Mouse (Mus musculus) liver, embryonic 16.5 days (tissue): ENCODE results near the gene Syne2. TPM values are rescaled to one million over a fixed set of nuclear protein-coding genes. Genes with fewer than 3 reads are reported as not detected.
"Not testable (repeated sequence)": the region's sequence is repeated elsewhere in the genome, so short reads cannot be mapped to it uniquely, and the experiment has no call there.

ENCODE experiments used
- ATAC-seq: fragments of 200-750 bp; cut with Nextera tagmentation; 2 replicates; pipeline ENCODE4 v1.8.0; 2017; ENCODE audit warnings: low read depth, mild to moderate bottlenecking, moderate number of reproducible peaks, moderate library complexity
- H3K27ac ChIP-seq: fragments of 300-500 bp; sonication (generic); 2 replicates; pipeline ENCODE4 v1.5.1; 2014; ENCODE audit warnings: mild to moderate bottlenecking, low read length
- H3K27me3 ChIP-seq: fragments of 300-500 bp; sonication (generic); 2 replicates; pipeline ENCODE4 v1.6.1; 2014; ENCODE audit warnings: low read depth, low read length, mixed read lengths; ENCODE audit not compliant: control insufficient read depth, insufficient read depth
- H3K36me3 ChIP-seq: fragments of 300-500 bp; sonication (generic); 2 replicates; pipeline ENCODE4 v1.6.1; 2014; ENCODE audit warnings: mild to moderate bottlenecking; ENCODE audit not compliant: control insufficient read depth, insufficient read depth
- H3K4me1 ChIP-seq: fragments of 300-500 bp; sonication (generic); 2 replicates; pipeline ENCODE4 v1.6.1; 2014; ENCODE audit warnings: low read depth, low read length, mixed read lengths; ENCODE audit not compliant: control insufficient read depth
- H3K4me2 ChIP-seq: fragments of 300-500 bp; sonication (generic); 2 replicates; pipeline ENCODE4 v1.6.1; 2014; ENCODE audit warnings: low read depth, low read length, mixed read lengths
- H3K4me3 ChIP-seq: fragments of 300-500 bp; sonication (generic); 2 replicates; pipeline ENCODE4 v1.5.1; 2014; ENCODE audit warnings: low read depth, mild to moderate bottlenecking, low read length
- H3K9ac ChIP-seq: fragments of 300-500 bp; sonication (generic); 2 replicates; pipeline ENCODE4 v1.6.1; 2014; ENCODE audit warnings: low read depth, low read length
- H3K9me3 ChIP-seq: fragments of 300-500 bp; sonication (generic); replicated peaks from 2 replicates; pipeline ENCODE4 v1.6.1; 2016; ENCODE audit warnings: low read length; ENCODE audit not compliant: control insufficient read depth
- WGBS: fragments of 180-500 bp; shearing (Covaris S2); extraction: QIAGEN DNeasy Blood & Tissue Kit; methylation state at CpG from one replicate; pipeline ENCODE4 v1.1.7; 2014; ENCODE audit not compliant: insufficient replicate concordance; 5-methylcytosine and 5-hydroxymethylcytosine counted together
- polyA plus RNA-seq: library from polyadenylated mRNA; unstranded; fragments of >200 nt; fragmentation: Nextera tagmentation; extraction: Ambion mirVana; gene quantifications from 2 replicates; pipeline ENCODE4 v1.2.1, GENCODE M21; 2015

Syne2 gene
- polyA plus RNA-seq, 1 experiment from 2014 or later: 6.1 TPM

- no peak overlapping the region for H3K27ac ChIP-seq
- ATAC-seq: no peak
- no peak overlapping the region for H3K4me2 ChIP-seq
- H3K27me3 ChIP-seq: no peaks in the 10 kb centered on the region
- no peaks in the 10 kb centered on the region for H3K9me3 ChIP-seq
- no peak overlapping the region for H3K4me3 ChIP-seq
- no peaks in the 10 kb centered on the region for H3K36me3 ChIP-seq
- H3K9ac ChIP-seq: no peak overlapping the region
- H3K4me1 ChIP-seq: no peaks in the 10 kb centered on the region
- WGBS: 44% methylated on average over 3 of the region's 3 CpGs
Measured at GRCm38 (mm10) chr12:76128306-76128705, 310.4 kb downstream of the Syne2 start.

- ATAC-seq: no peak
- H3K4me3 ChIP-seq: no peak overlapping the region
- no peak overlapping the region for H3K4me2 ChIP-seq
- no peaks in the 10 kb centered on the region for H3K9me3 ChIP-seq
- 71% methylated on average over 10 of the region's 10 CpGs for WGBS
- H3K27ac ChIP-seq: no peak overlapping the region
- H3K27me3 ChIP-seq: no peaks in the 10 kb centered on the region
- no peak overlapping the region for H3K9ac ChIP-seq
- no peaks in the 10 kb centered on the region for H3K4me1 ChIP-seq
- H3K36me3 ChIP-seq: no peaks in the 10 kb centered on the region
Measured at GRCm38 (mm10) chr12:76128831-76129230, 310.9 kb downstream of the Syne2 start.

GRCm38 (mm10) chr12:76130281-76130680 is 312.3 kb downstream of the Syne2 start:
- no peak for ATAC-seq
- Histone ChIP-seq H3K4me1 (no peaks in the 10 kb centered on the region), H3K9me3 (no peaks in the 10 kb centered on the region), H3K27ac (no peak overlapping the region), H3K36me3 (no peaks in the 10 kb centered on the region), H3K9ac (no peak overlapping the region), H3K27me3 (no peaks in the 10 kb centered on the region), H3K4me2 (no peak overlapping the region), H3K4me3 (no peak overlapping the region)
- WGBS: 20% methylated on average over 4 of the region's 4 CpGs

GRCm38 (mm10) chr12:76130891-76131290 is 313.0 kb downstream of the Syne2 start:
- Histone ChIP-seq H3K4me3 (no peak overlapping the region), H3K4me1 (no peaks in the 10 kb centered on the region), H3K9ac (no peak overlapping the region), H3K36me3 (no peaks in the 10 kb centered on the region), H3K27ac (no peak overlapping the region), H3K9me3 (no peaks in the 10 kb centered on the region), H3K27me3 (no peaks in the 10 kb centered on the region), H3K4me2 (no peak overlapping the region)
- ATAC-seq: no peak
- WGBS: 61% methylated on average over 6 of the region's 6 CpGs

GRCm38 (mm10) chr12:76132591-76132990 is 314.7 kb downstream of the Syne2 start:
- H3K4me1 ChIP-seq: no peaks in the 10 kb centered on the region
- H3K9ac ChIP-seq: no peak overlapping the region
- H3K27ac ChIP-seq: no peak overlapping the region
- 57% methylated on average over 4 of the region's 4 CpGs for WGBS
- no peak overlapping the region for H3K4me3 ChIP-seq
- no peak overlapping the region for H3K4me2 ChIP-seq
- ATAC-seq: no peak
- no peaks in the 10 kb centered on the region for H3K9me3 ChIP-seq
- no peaks in the 10 kb centered on the region for H3K27me3 ChIP-seq
- H3K36me3 ChIP-seq: no peaks in the 10 kb centered on the region

GRCm38 (mm10) chr12:76133081-76133480 is 315.1 kb downstream of the Syne2 start:
- not testable (repeated sequence) for H3K36me3 ChIP-seq, ATAC-seq, H3K4me1 ChIP-seq, H3K9me3 ChIP-seq, H3K27me3 ChIP-seq, H3K27ac ChIP-seq, H3K9ac ChIP-seq, H3K4me2 ChIP-seq, H3K4me3 ChIP-seq
- WGBS: 69% methylated on average over 9 of the region's 9 CpGs

- H3K27ac ChIP-seq: no peak overlapping the region
- no peak overlapping the region for H3K4me3 ChIP-seq
- no peaks in the 10 kb centered on the region for H3K27me3 ChIP-seq
- H3K4me2 ChIP-seq: no peak overlapping the region
- no peaks in the 10 kb centered on the region for H3K9me3 ChIP-seq
- ATAC-seq: no peak
- 48% methylated on average over 6 of the region's 6 CpGs for WGBS
- no peaks in the 10 kb centered on the region for H3K36me3 ChIP-seq
- no peaks in the 10 kb centered on the region for H3K4me1 ChIP-seq
- no peak overlapping the region for H3K9ac ChIP-seq
Measured at GRCm38 (mm10) chr12:76136701-76137100, 318.8 kb downstream of the Syne2 start.

- H3K36me3 ChIP-seq, H3K9ac ChIP-seq, H3K27me3 ChIP-seq, H3K4me3 ChIP-seq, H3K9me3 ChIP-seq, H3K4me2 ChIP-seq, ATAC-seq, H3K27ac ChIP-seq, H3K4me1 ChIP-seq: not testable (repeated sequence)
- 16% methylated on average over 30 of the region's 30 CpGs for WGBS
Measured at GRCm38 (mm10) chr12:76152389-76152788, 334.5 kb downstream of the Syne2 start.
